ENCODE assay signal across 12 mouse cellular contexts in genomic region chr15:86344906-86345331, GRCm38 (mm10).
A peak's percentile ranks its signal among the peaks of the same experiment; 100 is the strongest.
DNase-seq lines count a peak whose midpoint lies in the region; ATAC-seq and TF ChIP-seq lines count a peak whose summit lies in the region.
"Had no signal": no experiment of that assay in that cellular context is flagged by ENCODE, and none has a peak within 500 bp of the region (broad histone marks: within the 10 kb centered on the region; RNA-seq: fewer than 3 reads in every experiment).

No protein-coding gene starts in this region.

- H3K9me3 ChIP-seq in limb, embryonic 11.5 days (ENCODE audit: control insufficient read depth, low read length), result no peaks in the 10 kb centered on the region
- no peaks in the 10 kb centered on the region for H3K9me3 ChIP-seq in intestine, postnatal 0 days (ENCODE audit: control insufficient read depth)
- H3K9me3 ChIP-seq: lung, embryonic 15.5 days; stomach, embryonic 15.5 days had no signal

- ATAC-seq in limb, embryonic 11.5 days (ENCODE audit: insufficient number of reproducible peaks, low FRiP score, low TSS enrichment, low read depth), result peak; percentile 37; the same call in 1 of the 2 replicates
- ATAC-seq in intestine, postnatal 0 days, result no peak

- no peaks in the 10 kb centered on the region for H3K36me3 ChIP-seq in thymus, adult 2 months (ENCODE audit: control insufficient read depth, insufficient read depth, low read length)
- no peaks in the 10 kb centered on the region for H3K36me3 ChIP-seq in limb, embryonic 11.5 days (ENCODE audit: control insufficient read depth, insufficient read depth, low read length)
- no peaks in the 10 kb centered on the region; the same call in 1 of the 2 replicates for H3K36me3 ChIP-seq in intestine, postnatal 0 days (ENCODE audit: control insufficient read depth, insufficient read depth)
- H3K36me3 ChIP-seq: lung, embryonic 15.5 days; stomach, embryonic 15.5 days had no signal

- H3K27ac ChIP-seq in thymus, adult 2 months (ENCODE audit: control insufficient read depth, insufficient read depth, low read length), result peak overlapping the region; percentile 99
- H3K27ac ChIP-seq in limb, embryonic 11.5 days (replicated peaks; ENCODE audit: low read depth, low read length), result no peak overlapping the region
- H3K27ac ChIP-seq in intestine, postnatal 0 days (ENCODE audit: low read depth, low read length), result no peak overlapping the region
- H3K27ac ChIP-seq: lung, embryonic 15.5 days; stomach, embryonic 15.5 days had no signal

- peaks cover 55% of the 10 kb centered on the region for H3K4me1 ChIP-seq in thymus, adult 2 months (replicated peaks; ENCODE audit: control insufficient read depth, insufficient read depth, low read length)
- H3K4me1 ChIP-seq in limb, embryonic 11.5 days (ENCODE audit: control insufficient read depth, insufficient read depth, low read length), result peaks cover 26% of the 10 kb centered on the region
- peaks cover 9% of the 10 kb centered on the region; the same call in 1 of the 2 replicates for H3K4me1 ChIP-seq in intestine, postnatal 0 days (replicated peaks; ENCODE audit: control insufficient read depth, insufficient read depth, low read length)
- H3K4me1 ChIP-seq: stomach, embryonic 15.5 days had no signal

- peak overlapping the region; percentile 38 for H3K4me3 ChIP-seq in thymus, adult 2 months (ENCODE audit: control insufficient read depth, insufficient read depth, low read length)
- no peak overlapping the region for H3K4me3 ChIP-seq in limb, embryonic 11.5 days (ENCODE audit: low read depth, low read length)
- H3K4me3 ChIP-seq in intestine, postnatal 0 days (ENCODE audit: low read depth, low read length), result no peak overlapping the region
- H3K4me3 ChIP-seq: lung, embryonic 15.5 days; stomach, embryonic 15.5 days had no signal

- WGBS in thymus, adult 2 months, result 7% methylated on average over 8 of the region's 8 CpGs
- 36% methylated on average over 8 of the region's 8 CpGs for WGBS in limb, embryonic 11.5 days
- 75% methylated on average over 8 of the region's 8 CpGs for WGBS in intestine, postnatal 0 days

- no peak overlapping the region for H3K9ac ChIP-seq in limb, embryonic 11.5 days (ENCODE audit: low read length)
- H3K9ac ChIP-seq in intestine, postnatal 0 days (ENCODE audit: low read depth, low read length), result no peak overlapping the region
- H3K9ac ChIP-seq: lung, embryonic 15.5 days; stomach, embryonic 15.5 days had no signal

- TF ChIP-seq POLR2A in thymus, adult 2 months (IDR thresholded peaks at IDR 0.05; ENCODE audit: control insufficient read depth, extremely low read depth, insufficient read depth, low read length, poor library complexity), result no peak

- no peak for TF ChIP-seq CTCF in thymus, adult 2 months (IDR thresholded peaks at IDR 0.05; ENCODE audit: borderline replicate concordance, control insufficient read depth, extremely low read depth, insufficient read depth, low read length, poor library complexity)
- TF ChIP-seq CTCF in intestine, postnatal 0 days (IDR thresholded peaks at IDR 0.05; ENCODE audit: low read depth), result no peak

- peak; percentile 15 to 56 for DNase-seq in frontal cortex, adult 2 months (ENCODE audit: extremely low spot score in 1 of 2, low spot score in 1 of 2)
- DNase-seq in frontal cortex, postnatal 25 days (ENCODE audit: low spot score in 2 of 2), result no peak
- peak; percentile 48 for DNase-seq in thymus, adult 2 months
- DNase-seq in thymus, postnatal 10 days (ENCODE audit: low spot score in 2 of 2), result no peak
- no peak for DNase-seq in limb, embryonic 11.5 days (ENCODE audit: low spot score)
- peak; percentile 57 for DNase-seq in thymus, postnatal 36 days
- DNase-seq in kidney, adult 9 months, result no peak
- DNase-seq: cerebellum, postnatal 25 days; heart, postnatal 36 days had no signal

- no peaks in the 10 kb centered on the region for H3K27me3 ChIP-seq in thymus, adult 2 months (ENCODE audit: control insufficient read depth, insufficient read depth, low read length)
- no peaks in the 10 kb centered on the region for H3K27me3 ChIP-seq in limb, embryonic 11.5 days (ENCODE audit: control insufficient read depth, insufficient read depth, low read length)
- no peaks in the 10 kb centered on the region for H3K27me3 ChIP-seq in intestine, postnatal 0 days (replicated peaks; ENCODE audit: control insufficient read depth, insufficient read depth, low read length)
- H3K27me3 ChIP-seq: lung, embryonic 15.5 days; stomach, embryonic 15.5 days had no signal

- H3K4me2 ChIP-seq in limb, embryonic 11.5 days (ENCODE audit: low read depth, severe bottlenecking), result no peak overlapping the region
- H3K4me2 ChIP-seq in intestine, postnatal 0 days (replicated peaks; ENCODE audit: low read depth), result no peak overlapping the region
- H3K4me2 ChIP-seq: lung, embryonic 15.5 days; stomach, embryonic 15.5 days had no signal

Comparison
In these comparisons a context has a peak if more than half of its experiments do, and no peak if none do; other contexts are left out.
1. DNase-seq: peak in frontal cortex, adult 2 months (2 of 2), thymus, adult 2 months (single experiment) and thymus, postnatal 36 days (2 of 2); none in frontal cortex, postnatal 25 days (0 of 2), thymus, postnatal 10 days (0 of 2), limb, embryonic 11.5 days (single experiment) and kidney, adult 9 months (single experiment).